Mouse (Mus musculus): ENCODE results near the gene Mdm2. TPM values are rescaled to one million over a fixed set of nuclear protein-coding genes. Genes with fewer than 3 reads are reported as not detected.
"Not testable (repeated sequence)": the region's sequence is repeated elsewhere in the genome, so short reads cannot be mapped to it uniquely, and the experiment has no call there.

Mdm2 gene
- polyA plus RNA-seq (2012; ENCODE audit: insufficient read depth, insufficient read length, missing spikeins) = 17.0 and 24.8 TPM in 2 replicates

- 0 out of 2 replicates have a peak, but pooled peaks cover 4% of the 10 kb centered on the region for H3K4me1 ChIP-seq (ENCODE audit: control insufficient read depth, insufficient read depth, insufficient read length, low read length)
- peak within 1 kb of the TSS; percentile 93 for H3K4me3 ChIP-seq (ENCODE audit: insufficient read depth, low read depth, low read length)
- H3K27ac ChIP-seq (replicated peaks; ENCODE audit: low read depth, low read length) = peak within 1 kb of the TSS; percentile 93
Observed at GRCm38 (mm10) chr10:117710604-117711141, at the start of gene Mdm2. Gene Mdm2 (minus strand): TSS chr10:117710758.

- H3K4me1 ChIP-seq (ENCODE audit: control insufficient read depth, insufficient read depth, insufficient read length, low read length) = no peaks in the 10 kb centered on the region
- no peak overlapping the region for H3K4me3 ChIP-seq (ENCODE audit: insufficient read depth, low read depth, low read length)
- no peak overlapping the region for H3K27ac ChIP-seq (replicated peaks; ENCODE audit: low read depth, low read length)
Observed at GRCm38 (mm10) chr10:117759844-117760630, 49.5 kb upstream of the Mdm2 start.

GRCm38 (mm10) chr10:117758749-117759727, 48.5 kb upstream of the Mdm2 start:
- no peak overlapping the region for H3K4me3 ChIP-seq (ENCODE audit: insufficient read depth, low read depth, low read length)
- H3K4me1 ChIP-seq (ENCODE audit: control insufficient read depth, insufficient read depth, insufficient read length, low read length) = no peaks in the 10 kb centered on the region
- no peak overlapping the region for H3K27ac ChIP-seq (replicated peaks; ENCODE audit: low read depth, low read length)

- not testable (repeated sequence) for H3K4me3 ChIP-seq (ENCODE audit: insufficient read depth, low read depth, low read length); H3K4me1 ChIP-seq (ENCODE audit: control insufficient read depth, insufficient read depth, insufficient read length, low read length)
Observed at GRCm38 (mm10) chr10:117758344-117758743, 47.8 kb upstream of the Mdm2 start.

GRCm38 (mm10) chr10:117757796-117758342, 47.3 kb upstream of the Mdm2 start:
- H3K27ac ChIP-seq (replicated peaks; ENCODE audit: low read depth, low read length) = no peak overlapping the region
- H3K4me1 ChIP-seq (ENCODE audit: control insufficient read depth, insufficient read depth, insufficient read length, low read length) = no peaks in the 10 kb centered on the region
- H3K4me3 ChIP-seq (ENCODE audit: insufficient read depth, low read depth, low read length) = no peak overlapping the region

More at GRCm38 (mm10) chr10:117758344-117758743, 47.8 kb upstream of the Mdm2 start:
- H3K27ac ChIP-seq (replicated peaks; ENCODE audit: low read depth, low read length) = not testable (repeated sequence)

GRCm38 (mm10) chr10:117757259-117757658, 46.7 kb upstream of the Mdm2 start:
- no peak overlapping the region for H3K27ac ChIP-seq (replicated peaks; ENCODE audit: low read depth, low read length)
- no peak overlapping the region for H3K4me3 ChIP-seq (ENCODE audit: insufficient read depth, low read depth, low read length)
- H3K4me1 ChIP-seq (ENCODE audit: control insufficient read depth, insufficient read depth, insufficient read length, low read length) = no peaks in the 10 kb centered on the region

GRCm38 (mm10) chr10:117756784-117757183, 46.2 kb upstream of the Mdm2 start:
- no peak overlapping the region for H3K4me3 ChIP-seq (ENCODE audit: insufficient read depth, low read depth, low read length)
- no peaks in the 10 kb centered on the region for H3K4me1 ChIP-seq (ENCODE audit: control insufficient read depth, insufficient read depth, insufficient read length, low read length)
- no peak overlapping the region for H3K27ac ChIP-seq (replicated peaks; ENCODE audit: low read depth, low read length)

- Histone ChIP-seq H3K4me1 (ENCODE audit: control insufficient read depth, insufficient read depth, insufficient read length, low read length) (no peaks in the 10 kb centered on the region), H3K27ac (replicated peaks; ENCODE audit: low read depth, low read length) (0 out of 2 replicates have a peak overlapping the region, but pooled peaks have one; percentile 42), H3K4me3 (ENCODE audit: insufficient read depth, low read depth, low read length) (no peak overlapping the region)
Observed at GRCm38 (mm10) chr10:117755799-117756467, 45.4 kb upstream of the Mdm2 start.

- H3K27ac ChIP-seq (replicated peaks; ENCODE audit: low read depth, low read length) = peak overlapping the region; percentile 62
- H3K4me1 ChIP-seq (ENCODE audit: control insufficient read depth, insufficient read depth, insufficient read length, low read length) = no peaks in the 10 kb centered on the region
- no peak overlapping the region for H3K4me3 ChIP-seq (ENCODE audit: insufficient read depth, low read depth, low read length)
Observed at GRCm38 (mm10) chr10:117755086-117755798, 44.7 kb upstream of the Mdm2 start.

- Histone ChIP-seq H3K4me3 (ENCODE audit: insufficient read depth, low read depth, low read length) (no peak overlapping the region), H3K27ac (replicated peaks; ENCODE audit: low read depth, low read length) (no peak overlapping the region), H3K4me1 (ENCODE audit: control insufficient read depth, insufficient read depth, insufficient read length, low read length) (no peaks in the 10 kb centered on the region)
Observed at GRCm38 (mm10) chr10:117754609-117754940, 44.0 kb upstream of the Mdm2 start.

GRCm38 (mm10) chr10:117753711-117754608, 43.4 kb upstream of the Mdm2 start:
- Histone ChIP-seq H3K27ac (replicated peaks; ENCODE audit: low read depth, low read length) (no peak overlapping the region), H3K4me3 (ENCODE audit: insufficient read depth, low read depth, low read length) (no peak overlapping the region), H3K4me1 (ENCODE audit: control insufficient read depth, insufficient read depth, insufficient read length, low read length) (no peaks in the 10 kb centered on the region)

- no peaks in the 10 kb centered on the region for H3K4me1 ChIP-seq (ENCODE audit: control insufficient read depth, insufficient read depth, insufficient read length, low read length)
- H3K27ac ChIP-seq (replicated peaks; ENCODE audit: low read depth, low read length) = no peak overlapping the region
- H3K4me3 ChIP-seq (ENCODE audit: insufficient read depth, low read depth, low read length) = no peak overlapping the region
Observed at GRCm38 (mm10) chr10:117752851-117753647, 42.5 kb upstream of the Mdm2 start.
